Mouse (Mus musculus) CD4-positive, CD25-positive, alpha-beta regulatory T cell (primary cell): ENCODE data around the gene Gm3573. TPM values are rescaled to one million over a fixed set of nuclear protein-coding genes. Genes with fewer than 3 reads are reported as not detected.

ENCODE experiments used
- polyA plus RNA-seq: library from polyadenylated mRNA; unstranded; fragments of 100-300 nt; shearing (Covaris generic); gene quantifications from one replicate; pipeline ENCODE4 v1.2.1, GENCODE M21; 2017

Gene Gm3573
- not detected for polyA plus RNA-seq

DNA sequence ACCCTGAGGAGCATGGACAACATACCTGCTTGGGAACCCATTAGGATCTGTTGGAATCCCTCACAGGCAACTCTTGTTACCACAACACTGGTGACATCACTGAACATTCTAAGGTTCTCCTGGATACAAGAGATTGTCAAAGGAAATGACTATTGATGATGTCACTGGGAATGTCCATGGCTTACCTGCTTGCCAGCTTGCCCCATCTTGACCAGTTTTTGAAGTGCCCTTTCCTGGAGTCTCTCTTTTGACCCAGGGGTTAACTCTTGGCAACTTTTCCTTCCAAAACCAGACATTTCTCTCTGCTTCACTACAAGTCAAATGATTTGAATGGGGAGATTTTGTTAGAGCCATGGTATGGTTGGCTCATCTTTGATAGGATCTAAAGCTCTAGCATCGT is at the start of gene Gm3573:
Gene Gm3573 (minus strand): TSS at position 101 of the 400 bp plus-strand sequence.

DNA sequence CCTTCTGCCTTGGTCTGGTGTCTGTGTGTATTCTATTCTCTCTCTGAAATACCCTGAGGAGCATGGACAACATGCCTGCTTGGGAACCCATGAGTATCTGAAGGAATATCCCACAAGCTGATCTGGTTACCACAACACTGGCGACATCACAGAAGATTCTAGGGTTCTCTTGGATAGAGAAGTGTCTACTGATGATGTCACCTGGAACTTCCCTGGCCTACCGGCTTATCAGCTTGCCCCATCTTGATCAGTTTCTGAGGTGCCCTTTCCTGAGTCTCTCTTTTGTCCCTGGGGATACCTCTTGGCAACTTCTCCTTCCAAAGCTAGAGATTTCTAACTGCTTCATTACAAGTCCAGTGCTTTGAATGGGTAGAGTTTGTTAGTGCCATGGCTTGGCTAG is 28.1 kb downstream of the Gm3573 start, which contains the start of gene Gm17027:
Gene Gm17027 (minus strand): TSS at position 101 of the 400 bp plus-strand sequence.

Other genes starting within 250 kb of the Gm3573 start
- 0.12 TPM for gene 1700024B05Rik, start 246.8 kb downstream of the Gm3573 start, polyA plus RNA-seq
- not detected for gene Gm6401, start 222.9 kb downstream of the Gm3573 start, polyA plus RNA-seq
- gene Gm3543, start 207.5 kb downstream of the Gm3573 start, polyA plus RNA-seq = not detected
- not detected for gene Gm7951, start 73.4 kb downstream of the Gm3573 start, polyA plus RNA-seq
- gene Gm17027, start 28.2 kb downstream of the Gm3573 start, polyA plus RNA-seq = not detected
- gene Gm17026, start 69.3 kb upstream of the Gm3573 start, polyA plus RNA-seq = not detected
- not detected for gene Gm9611, start 106.6 kb upstream of the Gm3573 start, polyA plus RNA-seq
- not detected for gene Gm7995, start 119.4 kb upstream of the Gm3573 start, polyA plus RNA-seq
- not detected for gene Gm8005, start 248.9 kb upstream of the Gm3573 start, polyA plus RNA-seq